Mouse (Mus musculus): ENCODE results near the gene Gm45140. TPM values are rescaled to one million over a fixed set of nuclear protein-coding genes. Genes with fewer than 3 reads are reported as not detected.

Gene Gm45140
- polyA plus RNA-seq, 1 experiment: 7.3 TPM

GRCm38 (mm10) chr6:87744632-87745031, 91.0 kb downstream of the Gm45140 start:
- TF ChIP-seq CTCF (IDR thresholded peaks at IDR 0.05; ENCODE audit: control insufficient read depth, insufficient read depth, low read length) (no peak), POLR2A (IDR thresholded peaks at IDR 0.05; ENCODE audit: borderline replicate concordance, control insufficient read depth, low read depth, low read length) (no peak)
- Histone ChIP-seq H3K4me3 (replicated peaks; ENCODE audit: control insufficient read depth, low read depth, low read length) (no peak overlapping the region), H3K27ac (ENCODE audit: control insufficient read depth, insufficient read depth, low read depth, low read length, poor library complexity) (no peak overlapping the region), H3K4me1 (ENCODE audit: control insufficient read depth, insufficient read depth, low read length) (peaks cover 3% of the 10 kb centered on the region; the same call in 1 of the 2 replicates)
- 65% methylated on average over 3 of the region's 3 CpGs for WGBS

DNA sequence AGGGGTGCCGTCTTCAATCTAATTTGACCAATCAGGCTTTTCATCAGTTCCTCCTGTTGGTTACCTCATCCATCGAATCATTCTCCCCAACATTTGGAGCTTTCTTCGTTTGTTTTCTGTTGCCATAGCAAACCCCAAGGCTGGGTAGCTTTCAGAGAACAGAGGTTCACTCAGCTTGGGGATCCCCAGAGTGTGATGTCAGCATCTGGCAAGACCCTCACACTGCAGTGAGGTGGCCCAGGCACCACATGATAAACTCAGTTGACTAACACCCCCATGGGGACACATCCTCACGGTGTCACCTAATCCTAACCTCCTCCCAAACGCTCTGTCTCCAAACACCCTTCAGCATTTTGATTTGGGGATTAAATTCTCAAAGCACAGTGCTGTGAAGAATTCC, 92.3 kb downstream of the Gm45140 start:
- Histone ChIP-seq H3K4me1 (ENCODE audit: control insufficient read depth, insufficient read depth, low read length) (peaks cover 5% of the 10 kb centered on the region; the same call in 1 of the 2 replicates), H3K4me3 (replicated peaks; ENCODE audit: control insufficient read depth, low read depth, low read length) (no peak overlapping the region), H3K27ac (ENCODE audit: control insufficient read depth, insufficient read depth, low read depth, low read length, poor library complexity) (no peak overlapping the region)
- 78% methylated on average over 5 of the region's 5 CpGs for WGBS
- TF ChIP-seq CTCF (IDR thresholded peaks at IDR 0.05; ENCODE audit: control insufficient read depth, insufficient read depth, low read length) (no peak), POLR2A (IDR thresholded peaks at IDR 0.05; ENCODE audit: borderline replicate concordance, control insufficient read depth, low read depth, low read length) (no peak)

DNA sequence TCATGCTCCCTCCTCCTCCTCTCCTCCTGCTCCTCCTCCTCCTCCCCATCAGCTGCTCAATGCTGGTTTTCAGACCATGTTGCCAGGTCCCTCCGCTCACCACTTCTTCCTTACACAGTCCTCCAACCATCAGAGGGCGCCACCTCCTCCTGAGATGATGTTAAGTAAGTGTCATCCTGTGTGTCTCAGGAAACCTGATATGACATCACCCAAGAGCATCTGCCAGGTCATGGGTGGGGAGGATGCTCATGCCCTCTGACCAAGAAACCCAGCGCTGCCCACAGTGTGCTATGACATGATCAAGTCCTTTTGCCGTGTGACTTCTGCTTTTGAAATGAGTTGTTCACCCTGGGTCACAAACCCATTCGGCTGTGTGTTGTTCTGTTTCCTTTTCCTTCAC, 92.8 kb downstream of the Gm45140 start:
- peaks cover 3% of the 10 kb centered on the region; the same call in 1 of the 2 replicates for H3K4me1 ChIP-seq (ENCODE audit: control insufficient read depth, insufficient read depth, low read length)
- no peak overlapping the region for H3K4me3 ChIP-seq (replicated peaks; ENCODE audit: control insufficient read depth, low read depth, low read length)
- no peak overlapping the region for H3K27ac ChIP-seq (ENCODE audit: control insufficient read depth, insufficient read depth, low read depth, low read length, poor library complexity)
- 65% methylated on average over 5 of the region's 5 CpGs for WGBS
- peak; percentile 55; the same call in 1 of the 2 replicates for TF ChIP-seq CTCF (IDR thresholded peaks at IDR 0.05; ENCODE audit: control insufficient read depth, insufficient read depth, low read length)
- no peak for TF ChIP-seq POLR2A (IDR thresholded peaks at IDR 0.05; ENCODE audit: borderline replicate concordance, control insufficient read depth, low read depth, low read length)

- Histone ChIP-seq H3K4me1 (ENCODE audit: control insufficient read depth, insufficient read depth, low read length) (peaks cover 3% of the 10 kb centered on the region; the same call in 1 of the 2 replicates), H3K27ac (ENCODE audit: control insufficient read depth, insufficient read depth, low read depth, low read length, poor library complexity) (no peak overlapping the region), H3K4me3 (replicated peaks; ENCODE audit: control insufficient read depth, low read depth, low read length) (no peak overlapping the region)
- WGBS: 30% methylated on average over 8 of the region's 8 CpGs
- no peak for TF ChIP-seq POLR2A (IDR thresholded peaks at IDR 0.05; ENCODE audit: borderline replicate concordance, control insufficient read depth, low read depth, low read length)
- no peak for TF ChIP-seq CTCF (IDR thresholded peaks at IDR 0.05; ENCODE audit: control insufficient read depth, insufficient read depth, low read length)
Observed at GRCm38 (mm10) chr6:87741978-87742377, 93.6 kb downstream of the Gm45140 start.

DNA sequence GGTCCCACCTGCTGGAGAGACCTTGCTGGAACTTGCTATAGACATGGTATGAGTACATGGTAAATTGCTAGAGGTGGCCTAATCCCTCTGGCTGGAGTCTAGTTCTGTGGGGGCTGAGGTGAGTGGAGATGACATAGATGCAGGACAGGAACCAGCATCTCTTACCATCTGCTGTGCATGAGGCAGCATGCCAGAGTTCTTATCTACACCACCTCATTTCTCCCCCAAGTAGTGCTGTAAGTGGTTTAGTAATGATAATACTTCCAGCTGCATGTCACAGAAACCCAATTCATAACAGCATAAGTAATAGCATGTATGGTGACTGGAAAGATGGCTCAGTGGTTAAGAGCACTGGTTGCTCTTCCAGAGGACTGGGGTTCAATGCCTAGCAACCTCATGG, 95.1 kb downstream of the Gm45140 start:
- peaks cover 3% of the 10 kb centered on the region; the same call in 1 of the 2 replicates for H3K4me1 ChIP-seq (ENCODE audit: control insufficient read depth, insufficient read depth, low read length)
- no peak for TF ChIP-seq POLR2A (IDR thresholded peaks at IDR 0.05; ENCODE audit: borderline replicate concordance, control insufficient read depth, low read depth, low read length)
- TF ChIP-seq CTCF (IDR thresholded peaks at IDR 0.05; ENCODE audit: control insufficient read depth, insufficient read depth, low read length): no peak
- H3K27ac ChIP-seq (ENCODE audit: control insufficient read depth, insufficient read depth, low read depth, low read length, poor library complexity): peak overlapping the region; percentile 43
- H3K4me3 ChIP-seq (replicated peaks; ENCODE audit: control insufficient read depth, low read depth, low read length): no peak overlapping the region

DNA sequence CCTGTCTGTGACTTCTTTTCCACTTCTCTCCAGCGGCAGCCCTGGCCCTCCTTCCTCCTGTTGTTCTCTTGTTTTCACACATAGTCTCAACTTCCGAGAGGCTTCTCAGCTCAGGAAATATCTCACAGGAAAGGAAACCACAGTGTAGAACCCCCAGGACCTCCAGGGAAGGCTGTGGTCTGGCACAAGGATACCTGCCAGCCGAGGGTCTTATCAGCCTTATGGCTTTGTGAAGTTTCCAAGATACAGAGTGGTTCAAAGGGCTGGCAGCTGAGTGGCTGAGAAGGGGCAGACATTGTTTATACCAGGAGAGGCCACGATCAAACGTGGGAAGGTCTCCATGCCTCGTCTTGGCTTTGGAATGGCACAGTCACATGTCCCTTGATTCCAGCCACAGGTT, 95.7 kb downstream of the Gm45140 start:
- H3K4me1 ChIP-seq (ENCODE audit: control insufficient read depth, insufficient read depth, low read length): peaks cover 3% of the 10 kb centered on the region; the same call in 1 of the 2 replicates
- TF ChIP-seq CTCF (IDR thresholded peaks at IDR 0.05; ENCODE audit: control insufficient read depth, insufficient read depth, low read length) (no peak), POLR2A (IDR thresholded peaks at IDR 0.05; ENCODE audit: borderline replicate concordance, control insufficient read depth, low read depth, low read length) (no peak)
- H3K27ac ChIP-seq (ENCODE audit: control insufficient read depth, insufficient read depth, low read depth, low read length, poor library complexity): peak overlapping the region; percentile 43
- no peak overlapping the region for H3K4me3 ChIP-seq (replicated peaks; ENCODE audit: control insufficient read depth, low read depth, low read length)
- 10% methylated on average over 6 of the region's 6 CpGs for WGBS

Other genes with a start within 250 kb of the Gm45140 start
- gene Prokr1, start 245.1 kb downstream of the Gm45140 start, polyA plus RNA-seq (2011; ENCODE audit: insufficient read depth, insufficient read length, low replicate concordance, missing spikeins): 1.6 and 2.0 TPM in 2 replicates
- gene Aplf, start 163.6 kb downstream of the Gm45140 start, polyA plus RNA-seq (2011; ENCODE audit: insufficient read depth, insufficient read length, low replicate concordance, missing spikeins): 13.0 and 16.8 TPM in 2 replicates
- 0.55 TPM in 1 of 2 replicates, not detected in the other for gene Efcc1, start 104.9 kb downstream of the Gm45140 start, polyA plus RNA-seq (2011; ENCODE audit: insufficient read depth, insufficient read length, low replicate concordance, missing spikeins)
- 49.0 and 59.4 TPM in 2 replicates for gene Gp9, start 57.7 kb downstream of the Gm45140 start, polyA plus RNA-seq (2011; ENCODE audit: insufficient read depth, insufficient read length, low replicate concordance, missing spikeins)
- 31.2 and 44.9 TPM in 2 replicates for gene Rab43, start 23.6 kb downstream of the Gm45140 start, polyA plus RNA-seq (2011; ENCODE audit: insufficient read depth, insufficient read length, low replicate concordance, missing spikeins)
- 21.9 and 34.4 TPM in 2 replicates for gene Isy1, start 3.0 kb upstream of the Gm45140 start, polyA plus RNA-seq (2011; ENCODE audit: insufficient read depth, insufficient read length, low replicate concordance, missing spikeins)
- 180 and 237 TPM in 2 replicates for gene Cnbp, start 15.3 kb upstream of the Gm45140 start, polyA plus RNA-seq (2011; ENCODE audit: insufficient read depth, insufficient read length, low replicate concordance, missing spikeins)
- 33.9 and 63.6 TPM in 2 replicates for gene Copg1, start 52.0 kb upstream of the Gm45140 start, polyA plus RNA-seq (2011; ENCODE audit: insufficient read depth, insufficient read length, low replicate concordance, missing spikeins)
- 29.8 and 48.8 TPM in 2 replicates for gene Hmces, start 78.1 kb upstream of the Gm45140 start, polyA plus RNA-seq (2011; ENCODE audit: insufficient read depth, insufficient read length, low replicate concordance, missing spikeins)
- 4.6 and 4.8 TPM in 2 replicates for gene H1fx, start 145.8 kb upstream of the Gm45140 start, polyA plus RNA-seq (2011; ENCODE audit: insufficient read depth, insufficient read length, low replicate concordance, missing spikeins)
- 49.6 and 72.1 TPM in 2 replicates for gene Rab7, start 209.5 kb upstream of the Gm45140 start, polyA plus RNA-seq (2011; ENCODE audit: insufficient read depth, insufficient read length, low replicate concordance, missing spikeins)
- gene Rpn1, start 248.7 kb upstream of the Gm45140 start, polyA plus RNA-seq (2011; ENCODE audit: insufficient read depth, insufficient read length, low replicate concordance, missing spikeins): 32.1 and 38.7 TPM in 2 replicates